Mouse (Mus musculus): ENCODE results near the gene Ndufa6.

DNA sequence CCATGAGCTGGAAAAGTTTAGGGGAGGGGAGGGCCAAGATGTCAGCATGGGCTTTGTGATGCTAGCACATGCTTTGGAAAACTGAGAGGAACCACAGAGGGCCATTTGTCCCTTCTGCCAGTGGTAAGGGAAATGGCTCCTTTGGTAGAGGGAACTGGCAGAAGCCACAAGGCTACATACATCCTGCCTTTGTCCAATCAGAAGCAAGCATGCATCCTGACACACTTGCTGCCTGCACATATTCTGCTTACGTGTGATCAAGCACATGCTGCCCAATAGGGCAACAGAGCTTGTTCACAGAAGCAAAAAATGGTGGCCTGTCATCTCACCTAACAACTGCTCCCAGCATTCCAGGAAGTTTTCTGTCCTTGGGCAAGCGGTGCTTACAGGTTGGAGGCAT lies 28.7 kb downstream of the Ndufa6 start:
- TF ChIP-seq CTCF (IDR thresholded peaks at IDR 0.05; ENCODE audit: low read depth, low read length) = no peak
- no peak for TF ChIP-seq GATA1 (IDR thresholded peaks at IDR 0.05; ENCODE audit: borderline replicate concordance, low read length)
- TF ChIP-seq TAL1 (conservative IDR thresholded peaks at IDR 0.05; ENCODE audit: low read depth, low read length) = no peak
